Comparison of ENCODE assay signal across 14 mouse cellular contexts in the genomic region with DNA sequence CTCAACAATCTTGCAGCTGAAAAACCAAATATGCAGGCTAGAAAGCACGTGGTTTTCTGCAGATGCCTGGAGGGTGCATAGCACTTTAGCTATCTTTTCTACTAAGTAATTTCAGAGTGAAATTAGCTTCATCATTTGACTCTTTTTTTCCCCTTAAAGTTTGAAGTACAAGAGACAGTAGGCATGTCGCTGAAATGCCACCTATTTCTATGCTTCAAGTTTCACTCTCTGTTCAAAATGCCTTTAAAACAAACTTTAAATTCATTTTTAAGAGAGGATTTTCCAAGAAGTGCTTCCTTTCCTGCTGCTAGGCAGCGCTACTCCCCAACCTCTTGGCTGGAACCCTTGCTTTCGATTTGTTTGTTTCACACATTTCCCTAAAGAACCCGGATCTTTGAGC. TPM values are rescaled to one million over a fixed set of nuclear protein-coding genes. Genes with fewer than 3 reads are reported as not detected.
DNase-seq lines count a peak whose midpoint lies in the region; ATAC-seq and TF ChIP-seq lines count a peak whose summit lies in the region.
"Had no signal": no experiment of that assay in that cellular context is flagged by ENCODE, and none has a peak within 500 bp of the region (broad histone marks: within the 10 kb centered on the region; RNA-seq: fewer than 3 reads in every experiment).

No protein-coding gene starts in this region.

- no peak overlapping the region for H3K4me3 ChIP-seq in hindbrain, embryonic 13.5 days
- H3K4me3 ChIP-seq in thymus, adult 2 months (ENCODE audit: control insufficient read depth, insufficient read depth, low read length), result no peak overlapping the region
- H3K4me3 ChIP-seq: embryonic facial prominence, embryonic 12.5 days had no signal

- 0 out of 2 replicates have a peak overlapping the region, but pooled peaks have one; percentile 12 for H3K27ac ChIP-seq in hindbrain, embryonic 13.5 days
- H3K27ac ChIP-seq in thymus, adult 2 months (ENCODE audit: control insufficient read depth, insufficient read depth, low read length), result no peak overlapping the region
- H3K27ac ChIP-seq: embryonic facial prominence, embryonic 12.5 days; liver, embryonic 14.5 days had no signal

- H3K4me2 ChIP-seq in hindbrain, embryonic 13.5 days, result 0 out of 2 replicates have a peak overlapping the region, but pooled peaks have one; percentile 21
- H3K4me2 ChIP-seq: embryonic facial prominence, embryonic 12.5 days; heart, embryonic 11.5 days had no signal

- H3K27me3 ChIP-seq in hindbrain, embryonic 13.5 days, result peaks cover 79% of the 10 kb centered on the region
- peaks cover 19% of the 10 kb centered on the region for H3K27me3 ChIP-seq in thymus, adult 2 months (ENCODE audit: control insufficient read depth, insufficient read depth, low read length)

- no peak for TF ChIP-seq CTCF in thymus, adult 2 months (IDR thresholded peaks at IDR 0.05; ENCODE audit: borderline replicate concordance, control insufficient read depth, extremely low read depth, insufficient read depth, low read length, poor library complexity)

- intact Hi-C loops in heart, postnatal 14 days (cut with DNase I), result loop anchor here (10.0 kb wide), 2 partner anchors 264 to 496 kb away; partner anchors contain the start of gene Tmtc4

- no peaks in the 10 kb centered on the region for H3K36me3 ChIP-seq in hindbrain, embryonic 13.5 days
- no peaks in the 10 kb centered on the region for H3K36me3 ChIP-seq in thymus, adult 2 months (ENCODE audit: control insufficient read depth, insufficient read depth, low read length)
- H3K36me3 ChIP-seq: embryonic facial prominence, embryonic 12.5 days had no signal

- no peak for TF ChIP-seq POLR2A in thymus, adult 2 months (IDR thresholded peaks at IDR 0.05; ENCODE audit: control insufficient read depth, extremely low read depth, insufficient read depth, low read length, poor library complexity)

- H3K9me3 ChIP-seq in hindbrain, embryonic 13.5 days, result peaks cover 3% of the 10 kb centered on the region; the same call in 1 of the 2 replicates
- H3K9me3 ChIP-seq: embryonic facial prominence, embryonic 12.5 days had no signal

- no peak overlapping the region for H3K9ac ChIP-seq in hindbrain, embryonic 13.5 days
- H3K9ac ChIP-seq: embryonic facial prominence, embryonic 12.5 days; liver, embryonic 14.5 days had no signal

- peaks cover 14% of the 10 kb centered on the region for H3K4me1 ChIP-seq in hindbrain, embryonic 13.5 days (replicated peaks)
- 0 out of 2 replicates have a peak, but pooled peaks cover 4% of the 10 kb centered on the region for H3K4me1 ChIP-seq in thymus, adult 2 months (replicated peaks; ENCODE audit: control insufficient read depth, insufficient read depth, low read length)

- DNase-seq in heart, adult 11 months, result peak; percentile 8
- no peak for DNase-seq in heart, postnatal 14 days
- DNase-seq in embryo, embryonic 10.5 days (ENCODE audit: low spot score), result peak; percentile 59
- peak; percentile 30 for DNase-seq in neural tube, embryonic 10.5 days (ENCODE audit: extremely low spot score, low spot score)
- no peak for DNase-seq in layer of hippocampus, adult 8-10 months (ENCODE audit: low spot score in 2 of 2)
- no peak for DNase-seq in thymus, adult 2 months
- DNase-seq in frontal cortex, postnatal 36 days (ENCODE audit: low spot score in 2 of 2), result no peak

- WGBS in hindbrain, embryonic 13.5 days, result under 1% methylated on average over 5 of the region's 5 CpGs
- WGBS in thymus, adult 2 months, result 2% methylated on average over 5 of the region's 5 CpGs

- ATAC-seq in hindbrain, embryonic 13.5 days (ENCODE audit: low FRiP score), result no peak
- ATAC-seq: activated CD4-positive, CD25-positive, alpha-beta regulatory T cell, adult 4 months had no signal

RNA-seq across cellular contexts. Expression of gene Gm10837, which starts 1.3 kb away (rescaled TPM):
- not detected for total RNA-seq in heart, postnatal 14 days (2021)
- 0.41 and 0.74 TPM in 2 replicates for polyA plus RNA-seq in hindbrain, embryonic 13.5 days (2015; fragmentation: Nextera tagmentation; extraction: Ambion mirVana)
- under 1 TPM in 1 of 4 experiments, not detected in 3; 0.51 TPM for total RNA-seq in layer of hippocampus, adult 8-10 months (2022)
- not detected in 2 replicates for polyA plus RNA-seq in thymus, adult 2 months (2012; rRNA removed)
- total RNA-seq: neutrophil, adult 5-6 weeks had no signal
- polyA plus RNA-seq: activated CD4-positive, CD25-positive, alpha-beta regulatory T cell, adult 4 months; embryonic facial prominence, embryonic 12.5 days; liver, embryonic 14.5 days; stomach, embryonic 14.5 days had no signal

RNA-seq across cellular contexts. Expression of gene Zic2, which starts 13.8 kb away (rescaled TPM):
- under 1 TPM in 1 of 2 experiments, not detected in 1; 0.22 TPM for total RNA-seq in heart, postnatal 14 days (2021)
- 9.3 and 13.7 TPM in 2 replicates for polyA plus RNA-seq in hindbrain, embryonic 13.5 days (2015; fragmentation: Nextera tagmentation; extraction: Ambion mirVana)
- 10 to 100 TPM; 15.0 to 20.8 (median 18.6) TPM for total RNA-seq in layer of hippocampus, adult 8-10 months (2022)
- not detected in 2 replicates for polyA plus RNA-seq in thymus, adult 2 months (2012; rRNA removed)
- total RNA-seq: neutrophil, adult 5-6 weeks had no signal
- polyA plus RNA-seq: activated CD4-positive, CD25-positive, alpha-beta regulatory T cell, adult 4 months; stomach, embryonic 14.5 days had no signal

RNA-seq across cellular contexts. Expression of gene Zic5, which starts 23.6 kb away (rescaled TPM):
- total RNA-seq in heart, postnatal 14 days (2021), result not detected
- polyA plus RNA-seq in hindbrain, embryonic 13.5 days (2015; fragmentation: Nextera tagmentation; extraction: Ambion mirVana), result 10.9 and 13.9 TPM in 2 replicates
- total RNA-seq in layer of hippocampus, adult 8-10 months (2022), result 1 to 10 TPM; 2.6 to 6.1 (median 4.2) TPM
- not detected in 2 replicates for polyA plus RNA-seq in thymus, adult 2 months (2012; rRNA removed)
- total RNA-seq: neutrophil, adult 5-6 weeks had no signal
- polyA plus RNA-seq: liver, embryonic 14.5 days; stomach, embryonic 14.5 days had no signal

RNA-seq across cellular contexts. Expression of gene Gm5089, which starts 38.1 kb away (rescaled TPM):
- not detected for total RNA-seq in heart, postnatal 14 days (2021)
- 1.8 and 3.0 TPM in 2 replicates for polyA plus RNA-seq in hindbrain, embryonic 13.5 days (2015; fragmentation: Nextera tagmentation; extraction: Ambion mirVana)
- under 1 TPM; 0.32 to 0.92 (median 0.55) TPM for total RNA-seq in layer of hippocampus, adult 8-10 months (2022)
- not detected in 2 replicates for polyA plus RNA-seq in thymus, adult 2 months (2012; rRNA removed)
- total RNA-seq: neutrophil, adult 5-6 weeks had no signal
- polyA plus RNA-seq: activated CD4-positive, CD25-positive, alpha-beta regulatory T cell, adult 4 months; heart, embryonic 11.5 days; liver, embryonic 14.5 days; stomach, embryonic 14.5 days had no signal

RNA-seq across cellular contexts. Expression of gene Pcca, which starts 45.1 kb away (rescaled TPM):
- 10 to 100 TPM; 58.6 to 63.4 TPM for total RNA-seq in heart, postnatal 14 days (2021)
- polyA plus RNA-seq in hindbrain, embryonic 13.5 days (2015; fragmentation: Nextera tagmentation; extraction: Ambion mirVana), result 26.7 and 29.7 TPM in 2 replicates
- 10 to 100 TPM; 37.4 to 44.9 (median 44.0) TPM for total RNA-seq in layer of hippocampus, adult 8-10 months (2022)
- polyA plus RNA-seq in thymus, adult 2 months (2012; rRNA removed), result 7.2 and 7.9 TPM in 2 replicates

Comparison
In these comparisons a context has a peak if more than half of its experiments do, and no peak if none do; other contexts are left out.
1. DNase-seq: peak in heart, adult 11 months (single experiment), embryo, embryonic 10.5 days (single experiment) and neural tube, embryonic 10.5 days (single experiment); none in heart, postnatal 14 days (0 of 2), layer of hippocampus, adult 8-10 months (0 of 2), thymus, adult 2 months (single experiment) and frontal cortex, postnatal 36 days (0 of 2).
2. RNA of gene Zic2, which starts 13.8 kb away (total RNA-seq): 15.0 to 20.8 TPM in layer of hippocampus, adult 8-10 months; 0.22 TPM in heart, postnatal 14 days; every median in the first group is over 10 times any median in the second.